Mouse (Mus musculus) frontal cortex, postnatal 36 days (tissue): ENCODE results near the gene Tmem86b.
"Not testable (repeated sequence)": the region's sequence is repeated elsewhere in the genome, so short reads cannot be mapped to it uniquely, and the experiment has no call there.

Experiments
- DNase-seq, 2 experiments: peaks; one replicate each; pipeline ENCODE4 v3.0.0; 2022; ENCODE audit warnings: low spot score in 2 of 2

Tmem86b gene

DNA sequence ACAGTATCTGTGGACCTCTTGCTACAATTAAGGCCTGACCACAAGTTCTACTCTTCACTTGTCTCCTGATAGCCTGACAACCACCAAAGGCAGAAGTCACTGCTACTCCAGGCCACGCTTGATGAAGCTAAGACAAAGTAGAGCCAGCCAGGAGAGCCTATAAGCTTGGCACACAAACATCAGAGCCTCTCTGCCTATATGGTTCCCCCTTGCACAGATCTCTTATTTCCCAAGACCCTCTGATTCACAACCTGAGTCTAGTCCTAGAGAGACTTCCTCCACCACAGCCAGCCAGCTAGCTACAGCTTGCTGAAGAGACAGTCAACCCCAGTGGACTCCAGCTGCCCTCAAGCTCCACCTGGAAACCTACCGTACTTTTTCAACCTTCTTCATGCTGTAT, 16.8 kb upstream of the Tmem86b start:
- no peak for DNase-seq

DNA sequence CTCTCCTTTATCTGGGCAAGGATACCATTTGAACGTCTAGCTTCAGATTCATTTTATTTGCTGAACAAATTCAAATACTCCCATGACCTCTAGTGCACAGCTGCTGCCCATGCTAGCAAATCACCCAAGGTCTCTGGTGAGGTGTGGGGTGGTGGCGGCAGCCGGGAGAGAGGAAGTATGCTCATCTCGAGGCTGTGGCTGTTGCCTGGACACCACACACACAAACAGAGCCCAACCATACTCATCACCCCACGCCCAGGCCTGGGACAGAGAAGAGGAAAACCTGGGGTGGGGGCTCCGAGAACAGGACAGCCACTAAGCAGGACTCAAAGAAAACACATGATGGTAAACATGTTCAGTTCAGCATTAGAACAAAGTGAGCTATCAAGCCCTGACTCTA, 16.1 kb upstream of the Tmem86b start:
- DNase-seq = no peak

- no peak for DNase-seq
Observed at GRCm38 (mm10) chr7:4646806-4647205, 15.6 kb upstream of the Tmem86b start.

GRCm38 (mm10) chr7:4643225-4643624, 12.0 kb upstream of the Tmem86b start:
- no peak for DNase-seq

DNA sequence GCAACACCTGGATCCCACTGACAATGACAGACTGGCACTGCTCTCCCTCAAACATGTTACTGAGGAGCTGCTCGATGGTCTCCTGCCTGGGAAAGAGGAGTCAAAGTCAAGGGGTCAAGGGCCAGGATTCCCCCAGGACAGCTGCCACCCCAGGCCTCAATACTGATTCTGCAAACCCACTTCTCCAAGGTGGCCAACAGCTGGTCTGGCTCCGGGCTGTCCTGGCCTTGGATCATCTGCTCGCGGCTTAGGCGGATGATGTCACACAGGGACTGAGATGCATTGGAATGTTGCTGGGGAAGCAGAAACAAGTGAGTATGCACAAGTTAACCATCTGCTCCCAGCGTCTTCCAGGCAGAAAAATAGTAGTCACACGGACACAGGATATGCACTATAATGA, 10.7 kb upstream of the Tmem86b start:
- DNase-seq = no peak

GRCm38 (mm10) chr7:4641155-4641554, 9.9 kb upstream of the Tmem86b start:
- peak in 1 of 2 experiments; percentile 26 for DNase-seq

DNA sequence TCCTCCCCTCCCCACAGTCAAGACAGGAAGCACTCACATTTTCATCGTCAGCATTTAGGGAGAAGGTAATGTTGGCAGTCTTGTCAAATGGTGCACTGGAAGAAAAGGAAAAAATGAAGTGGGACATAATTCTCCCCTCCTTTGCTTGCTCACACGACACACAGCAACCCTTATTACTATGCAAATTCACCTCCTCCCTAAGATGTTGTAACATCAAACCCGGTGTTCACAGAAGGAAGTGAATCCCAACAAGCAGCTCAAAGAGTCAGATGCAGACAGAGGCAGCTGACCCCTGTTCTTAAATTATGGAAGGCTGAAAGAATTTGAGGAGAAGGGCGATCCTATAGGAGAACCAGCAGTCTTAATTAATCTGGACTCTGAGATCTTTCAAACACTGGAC, 5.0 kb upstream of the Tmem86b start:
- no peak for DNase-seq

DNA sequence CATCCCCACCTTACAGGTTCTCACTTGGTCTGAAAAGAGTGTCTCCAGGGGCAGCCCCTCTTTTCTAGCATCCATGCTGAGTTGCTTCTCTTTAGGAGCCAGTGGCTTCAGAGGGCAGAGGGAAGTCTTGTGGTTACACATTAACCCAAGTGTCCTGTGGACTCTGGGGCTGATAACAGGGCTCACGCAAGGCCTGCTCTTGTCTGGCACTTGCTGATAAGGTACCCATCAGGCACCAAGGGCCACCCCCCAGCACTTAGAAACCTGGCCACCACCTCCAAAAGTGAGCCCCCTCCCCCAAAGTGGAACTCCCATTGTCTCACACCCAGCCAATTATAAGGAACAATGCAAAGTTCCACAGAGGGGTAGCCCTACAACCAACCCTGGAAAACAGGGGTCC, 1.0 kb downstream of the Tmem86b start:
- DNase-seq = no peak

DNA sequence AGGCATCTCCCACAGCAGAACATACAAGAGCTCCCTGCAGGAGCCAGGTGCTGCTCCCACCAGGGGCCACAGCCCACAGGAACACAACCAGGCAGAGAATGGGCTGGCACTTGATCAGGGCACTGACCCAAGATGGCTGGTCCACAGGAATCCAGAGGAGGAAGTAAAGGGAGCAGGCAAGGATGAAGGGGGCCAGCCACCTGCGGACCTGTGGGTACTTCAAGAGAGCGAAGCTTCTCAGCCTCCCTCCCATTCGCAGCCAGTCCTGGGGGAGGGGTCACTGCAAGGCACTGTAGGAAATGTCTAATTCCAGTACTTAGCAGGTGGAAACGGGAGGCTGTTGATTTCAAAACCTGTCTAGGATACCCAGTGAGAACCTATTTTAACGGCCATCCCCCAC, 1.6 kb downstream of the Tmem86b start:
- DNase-seq = no peak

DNA sequence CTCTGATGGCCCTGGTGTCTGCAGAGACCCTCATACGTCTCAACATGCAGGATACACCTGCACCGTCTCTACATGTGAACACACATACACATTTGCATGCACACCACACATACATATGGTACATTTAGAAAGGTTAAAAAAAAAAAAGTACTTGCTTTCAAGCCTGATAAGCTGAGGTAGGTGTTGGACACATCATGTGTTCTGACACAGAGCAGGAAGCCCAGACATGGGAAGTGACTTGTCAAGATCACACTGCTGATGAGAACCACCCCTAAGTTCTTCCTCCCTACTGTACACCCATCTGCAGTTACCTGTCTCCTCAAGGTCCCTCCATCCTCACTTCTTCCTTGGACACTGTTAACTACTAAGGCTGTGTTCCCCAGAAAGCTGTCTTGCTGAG, 5.3 kb downstream of the Tmem86b start:
- DNase-seq = no peak

DNA sequence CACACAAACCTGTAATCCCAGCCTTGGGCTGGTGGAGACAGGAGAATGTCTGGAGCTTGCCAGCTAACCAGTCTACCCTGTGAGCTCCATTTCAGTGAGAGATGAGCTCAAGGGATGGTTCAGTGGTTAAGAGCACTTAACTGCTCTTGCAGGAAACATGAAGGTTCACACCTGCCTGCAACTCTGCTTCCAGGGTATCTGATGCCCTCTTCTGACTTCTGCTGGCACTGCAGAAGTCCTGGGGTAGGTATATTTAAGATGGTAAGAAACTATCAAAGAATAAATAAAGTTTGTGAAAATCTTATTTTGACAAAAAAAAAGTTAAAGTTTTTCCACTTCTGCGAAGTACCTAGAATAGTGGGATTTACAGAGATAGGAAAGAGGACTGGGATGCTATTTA, 6.9 kb downstream of the Tmem86b start:
- DNase-seq = no peak

- DNase-seq = peak; percentile 26 to 35
Observed at GRCm38 (mm10) chr7:4623544-4624189, 7.6 kb downstream of the Tmem86b start.

GRCm38 (mm10) chr7:4619979-4620378, 11.2 kb downstream of the Tmem86b start:
- no peak for DNase-seq

DNA sequence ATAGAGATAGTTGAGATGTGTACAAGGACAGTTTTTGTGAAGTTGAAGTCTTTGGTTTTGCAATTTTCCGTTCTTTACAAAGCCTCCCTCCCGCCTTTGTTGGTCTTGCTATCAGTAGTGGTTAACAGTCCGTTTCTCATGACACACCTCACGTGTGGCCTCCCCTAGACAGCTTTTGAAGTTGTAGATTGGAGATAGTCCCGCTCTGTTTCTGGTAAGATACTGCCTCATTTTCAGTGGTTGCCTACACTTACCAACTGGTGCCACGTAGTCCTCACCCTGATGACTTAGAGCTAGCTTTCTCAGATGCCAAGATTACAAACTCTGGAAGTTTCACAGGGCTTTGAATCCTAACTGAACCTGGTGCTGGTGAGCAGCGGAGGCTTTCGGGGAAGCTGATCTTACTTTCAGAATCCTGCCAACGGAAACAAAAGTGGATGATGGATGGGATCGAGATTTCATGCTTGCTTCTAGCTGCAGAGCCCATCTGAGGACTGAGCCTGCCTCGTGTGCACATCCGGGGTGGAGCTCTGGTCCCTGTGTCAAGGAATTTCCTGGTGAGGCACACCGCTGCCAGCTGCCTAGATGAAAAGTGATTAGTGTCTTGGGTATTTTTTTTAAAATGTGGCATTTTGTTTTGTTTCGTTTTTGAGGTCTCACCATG, 17.4 kb downstream of the Tmem86b start:
- no peak for DNase-seq

- DNase-seq = no peak
Observed at GRCm38 (mm10) chr7:4612956-4613355, 18.3 kb downstream of the Tmem86b start.

DNA sequence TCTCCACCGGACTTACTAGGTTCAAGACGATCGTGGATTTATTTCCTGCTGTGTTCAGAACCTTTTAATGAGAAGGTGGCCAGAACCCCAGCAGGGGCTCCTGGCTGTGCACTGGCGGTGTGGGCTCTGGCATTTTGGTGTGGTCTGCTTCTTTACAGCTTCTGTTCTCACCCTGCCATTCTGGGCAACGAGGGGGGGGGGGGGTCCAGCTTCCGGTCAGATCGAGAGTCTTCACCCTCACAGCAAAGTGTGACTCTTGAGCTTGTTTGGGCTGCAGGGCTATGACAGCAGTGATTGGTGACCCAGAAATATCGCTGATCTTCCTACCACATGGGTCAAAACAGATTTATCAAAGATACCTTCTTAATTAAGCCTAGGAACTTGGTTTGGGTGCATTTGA, 18.8 kb downstream of the Tmem86b start:
- DNase-seq = no peak

GRCm38 (mm10) chr7:4611921-4612341, 19.3 kb downstream of the Tmem86b start:
- no peak for DNase-seq

DNA sequence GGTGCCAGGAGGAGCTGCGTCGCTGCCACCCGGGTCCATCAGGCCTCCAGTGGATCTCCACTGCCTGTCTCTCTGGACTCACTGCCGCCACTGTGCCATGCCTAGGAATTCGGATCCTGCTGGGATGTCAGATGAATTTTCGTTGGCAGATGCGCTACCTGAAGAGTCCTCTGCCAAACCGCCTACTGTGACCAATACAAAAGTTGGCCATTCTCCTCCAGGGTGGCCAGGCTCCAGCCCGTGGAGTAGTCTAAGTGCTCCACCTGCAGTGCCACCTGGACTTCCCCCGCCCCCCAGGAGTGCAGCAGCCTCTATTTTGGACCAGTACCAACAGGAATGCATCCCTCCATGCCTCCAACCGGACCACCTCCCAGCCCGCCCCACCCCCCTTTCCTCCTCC, 19.7 kb downstream of the Tmem86b start:
- DNase-seq = no peak

DNA sequence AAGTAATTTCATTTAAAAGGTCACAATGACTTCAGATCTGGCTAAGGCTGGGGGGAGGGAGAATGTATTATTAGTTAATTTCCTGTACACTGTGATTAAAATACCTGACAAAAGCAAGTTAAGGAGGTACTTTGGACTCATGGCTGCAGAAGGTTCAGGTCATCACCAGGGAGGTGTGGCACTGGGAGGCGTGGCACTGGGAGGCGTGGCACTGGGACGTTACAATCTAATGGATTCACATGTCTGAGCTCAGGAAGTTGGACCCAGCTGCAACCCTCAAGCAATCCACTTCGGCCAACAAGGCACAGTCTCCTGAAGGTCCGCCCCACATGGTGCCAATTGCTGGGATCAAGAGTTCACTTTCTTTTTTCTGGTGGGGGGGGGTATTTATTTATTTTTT, 23.2 kb downstream of the Tmem86b start:
- no peak for DNase-seq

- DNase-seq = no peak
Observed at GRCm38 (mm10) chr7:4603873-4604272, 27.3 kb downstream of the Tmem86b start, which contains the start of gene Ptprh. Gene Ptprh (minus strand): TSS chr7:4604041.

DNA sequence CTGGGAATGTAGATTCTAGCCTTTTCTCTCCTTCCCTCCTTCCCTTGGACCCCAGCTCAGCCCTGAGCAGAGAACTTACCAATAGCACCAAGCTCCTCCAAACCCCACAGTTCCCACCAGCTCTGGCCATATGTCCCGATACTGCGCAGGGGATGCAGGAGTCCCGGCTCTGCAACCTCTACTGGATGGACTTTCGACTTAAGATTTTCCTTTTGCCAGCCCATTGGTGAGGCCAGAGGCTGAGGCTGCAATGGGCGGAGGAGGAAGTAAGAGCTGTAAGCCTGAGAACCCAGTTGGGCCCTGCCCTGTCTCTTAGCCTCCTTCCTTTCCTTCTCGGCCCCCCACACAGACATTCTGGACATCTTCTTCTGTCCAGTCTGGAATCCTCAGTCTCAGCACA, 28.3 kb downstream of the Tmem86b start:
- no peak for DNase-seq

DNA sequence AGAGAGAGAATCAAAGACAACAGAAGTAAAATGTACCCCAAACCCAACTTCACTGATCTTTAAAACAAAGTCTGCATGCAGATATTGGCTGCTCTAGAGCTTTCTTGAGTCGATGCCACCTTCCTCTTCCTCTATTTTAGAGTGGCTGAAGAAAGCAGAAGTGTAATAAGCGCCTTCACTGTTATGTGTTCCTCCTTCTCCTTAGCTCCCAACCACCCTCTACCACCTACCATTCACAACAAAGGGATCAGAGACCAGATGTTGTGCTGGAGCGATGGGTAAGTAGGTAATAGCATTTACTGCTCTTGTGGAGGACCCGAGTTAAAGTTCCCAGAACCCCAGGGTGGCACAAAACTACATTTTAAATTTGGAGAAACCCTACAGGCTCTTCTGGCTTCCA, 34.2 kb downstream of the Tmem86b start:
- DNase-seq = not testable (repeated sequence)

DNA sequence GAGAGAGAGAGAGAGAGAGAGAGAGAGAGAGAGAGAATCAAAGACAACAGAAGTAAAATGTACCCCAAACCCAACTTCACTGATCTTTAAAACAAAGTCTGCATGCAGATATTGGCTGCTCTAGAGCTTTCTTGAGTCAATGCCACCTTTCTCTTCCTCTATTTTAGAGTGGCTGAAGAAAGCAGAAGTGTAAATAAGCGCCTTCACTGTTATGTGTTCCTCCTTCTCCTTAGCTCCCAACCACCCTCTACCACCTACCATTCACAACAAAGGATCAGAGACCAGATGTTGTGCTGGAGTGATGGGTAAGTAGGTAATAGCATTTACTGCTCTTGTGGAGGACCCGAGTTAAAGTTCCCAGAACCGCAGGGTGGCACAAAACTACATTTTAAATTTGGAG, 49.7 kb downstream of the Tmem86b start:
- not testable (repeated sequence) for DNase-seq
